Mouse (Mus musculus): ENCODE results near the gene Clec2g. TPM values are rescaled to one million over a fixed set of nuclear protein-coding genes. Genes with fewer than 3 reads are reported as not detected.
"Not testable (repeated sequence)": the region's sequence is repeated elsewhere in the genome, so short reads cannot be mapped to it uniquely, and the experiment has no call there.

Clec2g gene
- total RNA-seq, 2 experiments from 2014 or later = 2.4 to 4.5 TPM

- no peak for DNase-seq (ENCODE audit: low spot score in 2 of 2)
Observed at GRCm38 (mm10) chr6:128971394-128972039, 37.3 kb downstream of the Clec2g start.

DNA sequence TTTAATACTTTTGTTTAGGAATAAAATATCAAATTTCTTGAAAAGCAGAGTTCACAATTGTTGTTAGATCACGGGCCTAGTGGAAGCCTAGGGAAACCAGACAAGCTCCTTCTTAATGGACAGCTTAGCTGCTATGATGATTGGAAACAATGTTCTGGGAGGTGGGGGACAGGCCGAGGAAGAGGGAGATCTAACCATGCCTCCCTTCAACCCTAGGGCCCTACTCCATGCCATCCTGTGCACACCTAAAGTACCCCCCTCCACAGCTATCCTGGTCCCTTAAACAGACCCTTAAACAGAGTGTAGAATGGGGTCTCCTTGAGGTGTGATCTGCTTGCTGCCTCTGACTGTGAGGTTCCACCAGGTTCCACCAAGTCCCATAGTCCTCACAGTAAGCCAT lies 38.0 kb downstream of the Clec2g start:
- DNase-seq (ENCODE audit: low spot score in 2 of 2) = no peak

DNA sequence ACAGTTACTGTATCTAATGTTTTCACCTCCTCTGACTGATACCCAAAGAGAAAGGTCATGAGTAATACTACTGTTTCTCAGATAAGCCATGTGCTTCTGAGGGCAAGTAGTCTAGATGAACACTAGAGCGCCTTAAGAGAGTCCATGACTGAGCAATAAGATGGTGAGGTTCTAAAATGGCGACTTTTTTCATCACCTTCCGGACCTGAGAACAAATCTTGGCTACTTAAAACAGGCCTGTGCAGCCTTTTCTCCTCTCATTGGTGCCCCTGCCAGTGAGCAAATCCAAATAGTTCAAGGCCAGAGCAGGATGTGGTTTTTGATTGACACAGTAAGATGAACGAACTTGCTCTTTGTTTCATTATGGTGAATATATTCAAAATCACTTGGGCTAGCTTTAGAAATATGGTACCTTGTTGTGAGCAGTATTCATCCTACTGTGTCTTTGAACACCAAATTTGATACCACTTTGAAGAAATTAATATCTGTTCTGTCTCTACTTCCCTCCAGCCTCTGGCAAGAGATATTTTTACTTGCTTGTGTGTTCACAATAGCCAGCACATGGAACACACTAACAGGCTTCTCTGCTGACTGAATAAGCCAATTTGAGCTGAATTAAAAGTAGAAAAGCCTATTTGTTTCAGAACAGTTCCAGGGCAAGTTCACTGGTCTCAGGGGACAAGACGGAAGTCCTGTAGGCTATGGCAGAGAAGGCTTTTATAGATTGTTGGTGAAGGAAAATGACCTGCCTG lies 38.7 kb downstream of the Clec2g start:
- DNase-seq (ENCODE audit: low spot score in 2 of 2) = no peak

- no peak for DNase-seq (ENCODE audit: low spot score in 2 of 2)
Observed at GRCm38 (mm10) chr6:128973439-128973697, 39.2 kb downstream of the Clec2g start.

DNA sequence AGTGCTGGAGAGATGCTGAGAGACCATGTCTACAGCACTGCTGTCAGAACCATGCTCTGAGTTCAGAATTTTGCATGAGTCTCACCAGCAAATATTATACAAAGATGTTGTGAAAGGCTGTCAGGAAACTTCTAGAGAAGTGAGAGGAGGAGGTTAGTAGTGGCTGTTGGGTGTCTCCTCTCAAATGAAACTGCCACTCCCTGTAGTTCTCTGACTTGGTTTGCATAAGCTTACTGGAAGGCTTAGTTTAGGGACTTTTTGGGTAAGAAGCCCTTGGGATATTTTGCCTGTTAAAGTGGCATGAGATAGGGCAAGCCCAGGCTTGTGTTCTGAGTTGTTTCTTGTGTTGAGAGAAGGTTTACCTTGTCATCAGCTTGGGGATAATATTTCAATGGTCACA lies 40.7 kb downstream of the Clec2g start:
- not testable (repeated sequence) for DNase-seq (ENCODE audit: low spot score in 2 of 2)

GRCm38 (mm10) chr6:128976194-128976593 lies 42.0 kb downstream of the Clec2g start:
- no peak for DNase-seq (ENCODE audit: low spot score in 2 of 2)

GRCm38 (mm10) chr6:128981951-128982541 lies 47.9 kb downstream of the Clec2g start:
- not testable (repeated sequence) for DNase-seq (ENCODE audit: low spot score in 2 of 2)

GRCm38 (mm10) chr6:128992337-128992736 lies 58.2 kb downstream of the Clec2g start:
- DNase-seq (ENCODE audit: low spot score in 2 of 2) = no peak

DNA sequence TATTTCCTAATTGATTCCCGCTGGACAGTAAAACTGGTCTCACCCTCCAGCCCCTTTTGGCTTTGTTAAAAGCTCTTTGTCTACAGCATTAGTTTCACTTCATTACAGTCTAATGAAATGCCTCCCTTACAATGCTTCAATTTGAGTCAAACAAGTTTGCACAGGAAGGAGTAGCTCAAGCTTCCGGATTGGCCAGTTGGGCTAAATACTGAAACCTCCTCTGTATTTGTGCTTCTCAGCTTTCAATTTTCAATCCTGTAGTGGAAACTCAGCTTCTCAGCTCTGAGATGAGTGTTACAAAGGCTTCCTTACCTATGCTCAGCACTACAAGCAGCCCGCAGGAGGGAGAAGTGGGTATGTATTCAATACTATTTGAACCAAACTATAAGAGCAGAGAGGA lies 58.6 kb downstream of the Clec2g start:
- no peak for DNase-seq (ENCODE audit: low spot score in 2 of 2)

- DNase-seq (ENCODE audit: low spot score in 2 of 2) = no peak
Observed at GRCm38 (mm10) chr6:128993221-128993620, 59.0 kb downstream of the Clec2g start.

GRCm38 (mm10) chr6:128994336-128994735 lies 60.2 kb downstream of the Clec2g start:
- DNase-seq (ENCODE audit: low spot score in 2 of 2) = no peak

GRCm38 (mm10) chr6:128994742-128995141 lies 60.6 kb downstream of the Clec2g start:
- no peak for DNase-seq (ENCODE audit: low spot score in 2 of 2)

- no peak for DNase-seq (ENCODE audit: low spot score in 2 of 2)
Observed at GRCm38 (mm10) chr6:128995250-128996053, 61.3 kb downstream of the Clec2g start.

DNA sequence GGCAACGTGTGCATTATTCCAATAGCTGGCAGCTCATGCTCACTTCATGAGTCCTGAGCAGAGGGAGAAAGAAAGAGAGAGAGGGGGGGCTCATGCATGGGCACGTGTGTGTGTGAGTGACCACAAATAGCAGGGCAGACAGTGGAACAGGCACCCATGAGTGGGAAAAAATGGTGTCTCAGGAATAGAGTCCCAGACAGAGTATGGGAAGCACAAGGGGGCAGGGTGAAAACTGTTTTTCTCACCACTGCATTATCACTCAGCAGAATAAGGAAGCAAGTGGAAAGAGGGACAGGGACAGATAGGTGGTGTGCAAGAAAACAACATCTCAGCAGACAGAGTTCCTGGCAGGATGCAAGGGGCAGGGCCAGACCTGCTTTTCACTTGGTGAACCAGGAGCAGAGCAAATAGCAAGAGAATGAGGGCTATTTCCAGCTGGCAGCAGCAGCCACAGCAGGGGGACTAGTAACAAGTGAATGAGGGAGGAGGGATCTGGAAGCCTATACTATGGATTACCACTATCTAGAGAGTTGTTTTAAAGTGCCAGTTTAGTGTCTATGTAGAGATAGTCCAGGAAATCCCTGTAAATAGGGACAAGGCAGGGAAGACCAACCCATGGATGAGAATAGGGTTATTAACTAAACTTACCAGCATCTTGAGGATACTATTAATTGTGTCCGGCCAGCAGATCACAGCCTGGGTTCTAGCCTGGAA lies 62.0 kb downstream of the Clec2g start:
- no peak for DNase-seq (ENCODE audit: low spot score in 2 of 2)

GRCm38 (mm10) chr6:128996768-128997442 lies 62.7 kb downstream of the Clec2g start:
- no peak for DNase-seq (ENCODE audit: low spot score in 2 of 2)

DNA sequence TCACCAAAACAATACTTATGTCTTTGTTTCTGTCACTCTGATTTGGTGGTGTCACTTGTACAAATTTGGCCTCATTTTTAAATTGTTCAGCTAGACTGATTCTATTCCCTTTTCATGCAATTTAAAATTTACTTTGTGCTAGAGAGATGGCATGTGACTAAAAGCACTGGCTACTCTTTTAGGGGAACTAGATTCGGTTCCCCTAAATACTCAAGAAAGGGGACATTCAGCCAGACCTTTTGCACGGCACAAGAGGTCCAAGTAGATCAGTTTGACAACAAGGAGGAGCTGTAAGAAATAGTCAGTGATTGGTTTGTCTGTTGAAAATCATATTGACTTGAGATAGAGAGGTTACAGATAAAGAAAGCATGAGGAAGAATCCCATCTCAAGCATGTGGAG lies 67.2 kb downstream of the Clec2g start:
- DNase-seq (ENCODE audit: low spot score in 2 of 2) = no peak

DNA sequence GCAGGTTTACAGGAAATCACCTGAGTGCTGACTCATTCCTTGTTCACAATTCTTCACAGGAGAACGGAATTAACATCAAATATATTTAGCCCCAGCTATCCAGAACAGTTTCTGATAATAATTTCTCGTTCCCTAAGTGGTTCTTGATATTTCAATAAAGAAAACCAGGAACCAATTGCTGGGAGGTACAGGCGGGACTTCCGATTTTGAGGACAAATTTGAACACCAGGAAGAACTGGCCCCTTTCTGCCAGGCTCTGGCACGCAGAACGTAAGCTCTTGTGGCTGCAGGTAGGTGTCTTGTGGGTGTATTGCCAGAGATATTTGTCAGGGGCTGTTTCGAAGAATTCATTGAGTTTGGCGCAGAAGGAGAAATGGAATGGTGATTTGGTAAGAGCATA lies 74.4 kb downstream of the Clec2g start:
- no peak for DNase-seq (ENCODE audit: low spot score in 2 of 2)

GRCm38 (mm10) chr6:129009846-129010504 lies 75.8 kb downstream of the Clec2g start:
- DNase-seq (ENCODE audit: low spot score in 2 of 2) = not testable (repeated sequence)

DNA sequence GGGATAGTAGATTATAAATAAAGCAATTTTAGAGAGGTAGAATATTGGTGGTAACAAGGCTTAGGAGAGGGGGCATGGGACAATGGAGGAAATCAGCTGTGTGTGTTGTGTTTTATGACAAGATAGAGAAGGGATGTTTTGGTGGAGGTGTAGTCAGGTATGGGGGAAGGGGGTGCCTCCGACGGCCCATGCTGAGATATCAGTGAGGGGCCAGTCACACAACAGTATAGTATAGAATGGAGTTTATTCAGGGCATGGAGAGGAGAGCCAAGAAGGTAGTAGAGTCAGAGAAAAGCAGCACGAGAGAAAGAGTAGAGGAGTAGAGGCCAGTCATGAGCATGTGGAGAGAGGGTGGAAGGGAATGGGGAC lies 76.3 kb downstream of the Clec2g start:
- no peak for DNase-seq (ENCODE audit: low spot score in 2 of 2)

GRCm38 (mm10) chr6:129012012-129012411 lies 77.8 kb downstream of the Clec2g start:
- not testable (repeated sequence) for DNase-seq (ENCODE audit: low spot score in 2 of 2)
